Mouse (Mus musculus): Measurements from ENCODE around the gene Lrrc61.

GRCm38 (mm10) chr6:48578736-48579135 lies 24.1 kb downstream of the Lrrc61 start:
- no peak for TF ChIP-seq CTCF (IDR thresholded peaks at IDR 0.05; ENCODE audit: low read depth, low read length)
- no peak for TF ChIP-seq POLR2A (IDR thresholded peaks at IDR 0.05; ENCODE audit: extremely low read depth, insufficient read depth, low read length)
